Mouse (Mus musculus) kidney, adult 11 months (tissue): ENCODE measurements at regions not wholly inside any gene's neighbourhood (a gene's known extent, or its start where the extent isn't known, plus 50 kb on each side); places are given as distances from the start of the nearest gene placed in this dataset.
A peak's percentile ranks its signal among the peaks of the same experiment; 100 is the strongest.
"Not testable (repeated sequence)": the region's sequence is repeated elsewhere in the genome, so short reads cannot be mapped to it uniquely, and the experiment has no call there.

ENCODE experiments used
- DNase-seq: peaks from one replicate; pipeline ENCODE4 v3.0.0; 2022

- DNase-seq = not testable (repeated sequence)
These were observed 167.4 kb downstream of the Kif21a start for GRCm38 (mm10) chr15:90882349-90882748.

- no peak for DNase-seq
These were observed 180.3 kb downstream of the Kif21a start for GRCm38 (mm10) chr15:90869452-90869851.

- not testable (repeated sequence) for DNase-seq
These were observed 174.5 kb upstream of the Cpne8 start for GRCm38 (mm10) chr15:90853763-90854162.

GRCm38 (mm10) chr15:90851991-90852390 lies 172.8 kb upstream of the Cpne8 start:
- DNase-seq = no peak

GRCm38 (mm10) chr15:90841471-90841870 lies 162.2 kb upstream of the Cpne8 start:
- no peak for DNase-seq

GRCm38 (mm10) chr15:90835586-90835985 lies 156.4 kb upstream of the Cpne8 start:
- no peak for DNase-seq

GRCm38 (mm10) chr15:90827816-90828215 lies 148.6 kb upstream of the Cpne8 start:
- peak; percentile 12 for DNase-seq

GRCm38 (mm10) chr15:90822306-90822705 lies 143.1 kb upstream of the Cpne8 start:
- DNase-seq = no peak

- no peak for DNase-seq
These were observed 140.9 kb upstream of the Cpne8 start for GRCm38 (mm10) chr15:90819949-90820655.

- DNase-seq = no peak
These were observed 138.9 kb upstream of the Cpne8 start for GRCm38 (mm10) chr15:90818161-90818560.

GRCm38 (mm10) chr15:90813907-90814306 lies 134.7 kb upstream of the Cpne8 start:
- no peak for DNase-seq

GRCm38 (mm10) chr15:90810341-90810740 lies 131.1 kb upstream of the Cpne8 start:
- DNase-seq = no peak

GRCm38 (mm10) chr15:90808236-90808635 lies 129.0 kb upstream of the Cpne8 start:
- no peak for DNase-seq

- DNase-seq = no peak
These were observed 118.8 kb upstream of the Cpne8 start for GRCm38 (mm10) chr15:90798056-90798455.

- DNase-seq = no peak
These were observed 110.7 kb upstream of the Cpne8 start for GRCm38 (mm10) chr15:90789941-90790340.

- DNase-seq = no peak
These were observed 105.5 kb upstream of the Cpne8 start for GRCm38 (mm10) chr15:90784741-90785140.

- DNase-seq = no peak
These were observed 88.3 kb upstream of the Cpne8 start for GRCm38 (mm10) chr15:90767521-90767920.

- not testable (repeated sequence) for DNase-seq
These were observed 85.3 kb upstream of the Cpne8 start for GRCm38 (mm10) chr15:90764501-90764900.

GRCm38 (mm10) chr15:90733891-90734290 lies 54.7 kb upstream of the Cpne8 start:
- DNase-seq = no peak
